Mouse (Mus musculus) intestine, embryonic 14.5 days (tissue): ENCODE measurements around the gene Car14. TPM values are rescaled to one million over a fixed set of nuclear protein-coding genes. Genes with fewer than 3 reads are reported as not detected.
"Not testable (repeated sequence)": the region's sequence is repeated elsewhere in the genome, so short reads cannot be mapped to it uniquely, and the experiment has no call there.

ENCODE experiments used
- ATAC-seq: fragments of 200-750 bp; cut with Nextera tagmentation; replicated peaks from 2 replicates; pipeline ENCODE4 v1.8.0; 2017; ENCODE audit warnings: low read depth, moderate number of reproducible peaks, moderate TSS enrichment, moderate library complexity; ENCODE audit not compliant: low FRiP score, low TSS enrichment
- DNase-seq: peaks from one replicate; pipeline ENCODE4 v3.0.0-alpha.2; 2018; ENCODE audit warnings: low spot score
- H3K27ac ChIP-seq: fragments of 300-500 bp; sonication (generic); 2 replicates; pipeline ENCODE4 v1.5.1; 2014; ENCODE audit warnings: low read depth, mild to moderate bottlenecking, control low read depth
- H3K27me3 ChIP-seq: fragments of 300-500 bp; sonication (generic); replicated peaks from 2 replicates; pipeline ENCODE4 v1.6.1; 2014; ENCODE audit warnings: low read length, control low read depth; ENCODE audit not compliant: control insufficient read depth, insufficient read depth
- H3K36me3 ChIP-seq: fragments of 300-500 bp; sonication (generic); 2 replicates; pipeline ENCODE4 v1.6.1; 2014; ENCODE audit warnings: low read length, control low read depth; ENCODE audit not compliant: control insufficient read depth, insufficient read depth
- H3K4me1 ChIP-seq: fragments of 300-500 bp; sonication (generic); replicated peaks from 2 replicates; pipeline ENCODE4 v1.6.1; 2014; ENCODE audit warnings: low read length, control low read depth, mixed read lengths; ENCODE audit not compliant: control insufficient read depth, insufficient read depth
- H3K4me2 ChIP-seq: fragments of 300-500 bp; sonication (generic); 2 replicates; pipeline ENCODE4 v1.6.1; 2014; ENCODE audit warnings: low read length
- H3K4me3 ChIP-seq: fragments of 300-500 bp; sonication (generic); 2 replicates; pipeline ENCODE4 v1.5.1; 2014; ENCODE audit warnings: low read depth, low read length, control low read depth, mixed read lengths
- H3K9ac ChIP-seq: fragments of 300-500 bp; sonication (generic); 2 replicates; pipeline ENCODE4 v1.6.1; 2014; ENCODE audit warnings: mild to moderate bottlenecking, low read length
- H3K9me3 ChIP-seq: fragments of 300-500 bp; sonication (generic); 2 replicates; pipeline ENCODE4 v1.6.1; 2016; ENCODE audit warnings: low read length, control low read depth; ENCODE audit not compliant: control insufficient read depth
- WGBS: fragments of 180-500 bp; shearing (Covaris S2); extraction: QIAGEN DNeasy Blood & Tissue Kit; methylation state at CpG from one replicate; pipeline ENCODE4 v1.1.7; 2014; 5-methylcytosine and 5-hydroxymethylcytosine counted together
- polyA plus RNA-seq: library from polyadenylated mRNA; unstranded; fragments of >200 nt; fragmentation: Nextera tagmentation; extraction: Ambion mirVana; gene quantifications from 2 replicates; pipeline ENCODE4 v1.2.1, GENCODE M21; 2014

Car14 gene
- 2.7 and 4.3 TPM in 2 replicates for polyA plus RNA-seq

- H3K27ac ChIP-seq: no peak within 1 kb of the TSS
- H3K4me3 ChIP-seq: peak within 1 kb of the TSS; percentile 36
- no peaks in the 10 kb centered on the region for H3K9me3 ChIP-seq
- DNase-seq: peak; percentile 70
- peak within 1 kb of the TSS; percentile 38 for H3K9ac ChIP-seq
- peak within 1 kb of the TSS; percentile 78 for H3K4me2 ChIP-seq
- no peak for ATAC-seq
- H3K36me3 ChIP-seq: no peaks in the 10 kb centered on the region
- peaks cover 22% of the 10 kb centered on the region for H3K4me1 ChIP-seq
- WGBS: 1% methylated on average over 15 of the region's 15 CpGs
- no peaks in the 10 kb centered on the region for H3K27me3 ChIP-seq
Observed at GRCm38 (mm10) chr3:95904568-95904967, at the start of gene Car14. Gene Car14 (minus strand): TSS chr3:95904691.

DNA sequence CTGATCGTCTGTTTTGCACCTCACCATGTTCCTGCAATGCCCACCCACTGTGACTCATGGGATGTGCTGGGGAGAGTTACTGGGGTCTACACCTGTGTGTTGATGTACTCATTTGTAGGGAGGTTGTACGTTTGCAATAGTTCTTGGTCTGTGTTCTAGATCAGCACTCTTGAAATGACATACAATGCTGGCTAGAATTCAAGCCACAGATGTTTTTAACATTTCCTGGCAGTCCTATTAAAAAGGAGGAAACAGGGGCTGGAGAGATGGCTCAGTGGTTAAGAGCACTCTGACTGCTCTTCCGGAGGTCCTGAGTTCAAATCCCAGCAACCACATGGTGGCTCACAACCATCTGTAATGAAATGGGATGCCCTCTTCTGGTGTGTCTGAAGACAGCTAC, 49.0 kb upstream of the Car14 start:
- H3K27ac ChIP-seq: no peak overlapping the region
- no peaks in the 10 kb centered on the region for H3K4me1 ChIP-seq
- no peak overlapping the region for H3K9ac ChIP-seq
- no peaks in the 10 kb centered on the region for H3K36me3 ChIP-seq
- no peak overlapping the region for H3K4me3 ChIP-seq
- H3K9me3 ChIP-seq: no peaks in the 10 kb centered on the region
- WGBS: 73% methylated on average over 3 of the region's 3 CpGs
- ATAC-seq: no peak
- no peak overlapping the region for H3K4me2 ChIP-seq
- DNase-seq: no peak
- H3K27me3 ChIP-seq: no peaks in the 10 kb centered on the region

DNA sequence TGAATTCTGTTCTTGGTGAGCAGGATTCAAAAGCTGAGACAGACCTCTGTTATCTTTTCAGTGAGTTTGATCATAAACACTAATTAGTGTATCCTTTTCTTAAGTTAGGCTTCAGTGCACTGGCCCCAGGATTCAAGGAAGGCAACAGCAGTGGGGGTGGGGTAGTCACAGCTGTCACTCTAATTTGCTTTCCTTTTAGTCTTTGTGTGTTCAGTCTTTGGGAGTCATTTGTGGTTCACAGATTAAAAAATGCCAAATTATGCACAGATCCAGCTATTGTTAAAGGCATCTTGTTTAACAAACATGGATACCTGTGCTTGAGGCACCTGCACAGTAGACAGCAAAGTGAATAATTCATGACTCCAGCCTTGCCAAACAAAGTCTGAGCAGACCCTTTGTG, 48.5 kb upstream of the Car14 start:
- Histone ChIP-seq H3K9me3 (no peaks in the 10 kb centered on the region), H3K36me3 (0 out of 2 replicates have a peak, but pooled peaks cover 4% of the 10 kb centered on the region), H3K4me1 (no peaks in the 10 kb centered on the region), H3K27ac (no peak overlapping the region), H3K4me2 (no peak overlapping the region), H3K27me3 (no peaks in the 10 kb centered on the region), H3K9ac (no peak overlapping the region), H3K4me3 (no peak overlapping the region)
- ATAC-seq (no peak), DNase-seq (no peak)

DNA sequence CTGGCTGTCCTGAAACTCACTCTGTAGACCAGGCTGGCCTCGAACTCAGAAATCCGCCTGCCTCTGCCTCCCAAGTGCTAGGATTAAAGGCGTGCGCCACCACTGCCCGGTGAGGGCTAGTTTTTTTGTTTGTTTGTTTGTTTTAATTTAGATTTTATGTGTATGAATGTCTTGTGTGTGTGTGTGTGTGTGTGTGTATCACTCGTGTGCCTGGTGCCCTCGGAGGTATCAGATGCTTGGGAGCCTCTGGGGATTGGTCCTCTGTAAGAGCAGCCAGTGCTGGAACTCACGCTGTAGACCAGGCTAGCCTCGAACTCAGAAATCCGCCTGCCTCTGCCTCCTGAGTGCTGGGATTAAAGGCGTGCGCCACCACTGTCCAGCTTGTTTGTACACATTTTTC, 47.1 kb upstream of the Car14 start:
- 68% methylated on average over 12 of the region's 12 CpGs for WGBS
- Histone ChIP-seq H3K9ac (peak overlapping the region; percentile 65), H3K36me3 (peaks cover 15% of the 10 kb centered on the region), H3K4me2 (peak overlapping the region; percentile 65), H3K4me3 (peak overlapping the region; percentile 59), H3K27ac (peak overlapping the region; percentile 96)
- ATAC-seq, DNase-seq, H3K4me1 ChIP-seq, H3K27me3 ChIP-seq, H3K9me3 ChIP-seq: not testable (repeated sequence)

DNA sequence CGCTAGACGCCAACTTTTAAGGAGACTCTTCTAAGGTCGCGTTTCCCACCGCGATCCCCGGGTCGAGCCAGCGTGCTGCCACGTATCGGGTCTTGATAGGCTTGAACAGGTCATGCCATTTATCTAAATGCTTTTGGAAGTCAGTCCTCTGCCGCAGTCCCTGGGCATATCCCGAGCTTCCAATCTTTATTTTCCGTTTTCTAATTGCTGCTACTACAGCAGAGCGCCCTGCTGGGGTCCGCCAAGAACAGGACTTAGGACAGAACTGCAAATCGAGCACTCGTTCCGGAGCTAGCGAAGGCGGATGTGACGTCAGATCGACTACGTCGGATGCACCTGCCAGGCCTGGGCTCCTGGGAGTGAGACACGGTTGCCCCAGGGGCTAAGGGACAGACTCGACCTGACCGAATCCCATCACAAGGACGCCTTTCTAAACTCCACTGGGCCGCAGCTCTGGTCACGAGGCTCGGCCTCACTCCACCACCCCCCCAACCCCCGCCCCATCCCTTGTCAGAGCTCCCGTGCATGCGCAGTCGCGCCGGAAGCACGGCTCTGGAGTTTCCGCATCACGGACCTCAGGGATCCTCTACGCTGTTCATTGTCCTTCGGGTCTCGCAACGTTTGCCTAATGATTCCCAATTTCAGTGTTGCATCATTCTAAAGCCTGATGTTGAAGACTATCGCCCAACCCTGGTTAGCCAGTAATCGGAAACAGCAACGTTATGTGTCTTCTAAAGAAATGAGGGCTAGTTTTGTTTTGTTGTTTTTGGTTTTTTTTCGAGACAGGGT, 46.5 kb upstream of the Car14 start:
- peaks cover 21% of the 10 kb centered on the region for H3K36me3 ChIP-seq
- H3K27me3 ChIP-seq: no peaks in the 10 kb centered on the region
- H3K9ac ChIP-seq: peak overlapping the region; percentile 65
- DNase-seq (peak; percentile 98), ATAC-seq (peak; percentile 94)
- H3K27ac ChIP-seq: peak overlapping the region; percentile 96
- H3K4me2 ChIP-seq: peak overlapping the region; percentile 65
- 1% methylated on average over 49 of the region's 49 CpGs for WGBS
- no peaks in the 10 kb centered on the region for H3K9me3 ChIP-seq
- H3K4me1 ChIP-seq: no peaks in the 10 kb centered on the region
- H3K4me3 ChIP-seq: peak overlapping the region; percentile 59

- H3K9ac ChIP-seq: no peak overlapping the region
- no peak overlapping the region for H3K4me3 ChIP-seq
- H3K27me3 ChIP-seq: no peaks in the 10 kb centered on the region
- H3K27ac ChIP-seq: no peak overlapping the region
- H3K4me1 ChIP-seq: no peaks in the 10 kb centered on the region
- no peaks in the 10 kb centered on the region for H3K9me3 ChIP-seq
- ATAC-seq (no peak), DNase-seq (no peak)
- peaks cover 45% of the 10 kb centered on the region for H3K36me3 ChIP-seq
- WGBS: 85% methylated on average over 5 of the region's 5 CpGs
- H3K4me2 ChIP-seq: no peak overlapping the region
Observed at GRCm38 (mm10) chr3:95948325-95948724, 43.8 kb upstream of the Car14 start.

- peaks cover 70% of the 10 kb centered on the region for H3K36me3 ChIP-seq
- ATAC-seq: no peak
- DNase-seq: no peak
- H3K9me3 ChIP-seq: no peaks in the 10 kb centered on the region
- no peak overlapping the region for H3K9ac ChIP-seq
- no peak overlapping the region for H3K4me2 ChIP-seq
- no peaks in the 10 kb centered on the region for H3K4me1 ChIP-seq
- H3K4me3 ChIP-seq: no peak overlapping the region
- 90% methylated on average over 14 of the region's 14 CpGs for WGBS
- no peaks in the 10 kb centered on the region for H3K27me3 ChIP-seq
- no peak overlapping the region for H3K27ac ChIP-seq
Observed at GRCm38 (mm10) chr3:95945731-95946240, 41.3 kb upstream of the Car14 start.

GRCm38 (mm10) chr3:95944742-95945141, 40.3 kb upstream of the Car14 start:
- WGBS: 82% methylated on average over 8 of the region's 8 CpGs
- H3K4me2 ChIP-seq: no peak overlapping the region
- DNase-seq (no peak), ATAC-seq (no peak)
- H3K27me3 ChIP-seq: no peaks in the 10 kb centered on the region
- peaks cover 80% of the 10 kb centered on the region for H3K36me3 ChIP-seq
- H3K9ac ChIP-seq: no peak overlapping the region
- H3K4me1 ChIP-seq: no peaks in the 10 kb centered on the region
- no peak overlapping the region for H3K4me3 ChIP-seq
- H3K9me3 ChIP-seq: no peaks in the 10 kb centered on the region
- H3K27ac ChIP-seq: no peak overlapping the region

- Histone ChIP-seq H3K27ac (no peak overlapping the region), H3K4me3 (no peak overlapping the region), H3K9ac (no peak overlapping the region), H3K9me3 (no peaks in the 10 kb centered on the region), H3K4me2 (no peak overlapping the region), H3K4me1 (no peaks in the 10 kb centered on the region), H3K27me3 (no peaks in the 10 kb centered on the region), H3K36me3 (peaks cover 93% of the 10 kb centered on the region)
- 96% methylated on average over 7 of the region's 7 CpGs for WGBS
- ATAC-seq: no peak
- no peak for DNase-seq
Observed at GRCm38 (mm10) chr3:95943226-95943625, 38.7 kb upstream of the Car14 start.
